Mouse (Mus musculus) heart, postnatal 14 days (tissue): Measurements from ENCODE around the gene Il18r1. TPM values are rescaled to one million over a fixed set of nuclear protein-coding genes. Genes with fewer than 3 reads are reported as not detected.

Experiments
- DNase-seq, 2 experiments: peaks; one replicate each; pipeline ENCODE4 v3.0.0; 2021 to 2022
- intact Hi-C: fragments of 180-260 bp; cut with DNase I; formaldehyde crosslinking; loops from one replicate; pipeline ENCODE4 v1.15.1; 2025
- total RNA-seq, 2 experiments: library from RNA; stranded (reverse); gene quantifications; 2 replicates each; pipeline ENCODE4 v1.2.3; 2021

The Il18r1 gene
- total RNA-seq, 2 experiments from 2014 or later = 1.4 to 2.0 TPM

GRCm38 (mm10) chr1:40479505-40479923 lies 14.2 kb downstream of the Il18r1 start:
- intact Hi-C loops = no loop called here
- DNase-seq = no peak

- intact Hi-C loops = no loop called here
- no peak for DNase-seq
These were observed 29.2 kb downstream of the Il18r1 start for GRCm38 (mm10) chr1:40494594-40494993.

- intact Hi-C loops = no loop called here
- no peak for DNase-seq
These were observed 34.4 kb downstream of the Il18r1 start for GRCm38 (mm10) chr1:40499708-40500107.

- intact Hi-C loops = no loop called here
- no peak for DNase-seq
These were observed 35.8 kb downstream of the Il18r1 start for GRCm38 (mm10) chr1:40501126-40501525.

GRCm38 (mm10) chr1:40501546-40502398 lies 36.4 kb downstream of the Il18r1 start:
- intact Hi-C loops = no loop called here
- no peak for DNase-seq

GRCm38 (mm10) chr1:40504548-40504947 lies 39.2 kb downstream of the Il18r1 start:
- intact Hi-C loops = no loop called here
- DNase-seq = no peak

- intact Hi-C loops = no loop called here
- no peak for DNase-seq
These were observed 49.7 kb downstream of the Il18r1 start, which contains the start of gene Il18rap for GRCm38 (mm10) chr1:40514851-40515585. TSS of gene Il18rap (plus strand) at chr1:40515362.

GRCm38 (mm10) chr1:40516364-40516763 lies 51.0 kb downstream of the Il18r1 start:
- no peak for DNase-seq

GRCm38 (mm10) chr1:40522918-40523317 lies 57.6 kb downstream of the Il18r1 start:
- intact Hi-C loops = no loop called here
- DNase-seq = no peak

More at GRCm38 (mm10) chr1:40516364-40516763, 51.0 kb downstream of the Il18r1 start:
- intact Hi-C loops = no loop called here

- DNase-seq = no peak
- intact Hi-C loops = no loop called here
These were observed 58.8 kb downstream of the Il18r1 start for GRCm38 (mm10) chr1:40523971-40524722.

GRCm38 (mm10) chr1:40529287-40529686 lies 63.9 kb downstream of the Il18r1 start:
- intact Hi-C loops = no loop called here
- DNase-seq = no peak

GRCm38 (mm10) chr1:40537577-40537976 lies 72.2 kb downstream of the Il18r1 start:
- DNase-seq = peak in 1 of 2 experiments; percentile 5
- intact Hi-C loops = no loop called here

GRCm38 (mm10) chr1:40544650-40545049 lies 79.3 kb downstream of the Il18r1 start:
- intact Hi-C loops = loop anchor here (5.0 to 10.0 kb wide), 3 partner anchors 427 to 930 kb away; no protein-coding TSS in a partner anchor
- peak; percentile 54 to 79 for DNase-seq

GRCm38 (mm10) chr1:40546645-40547044 lies 81.3 kb downstream of the Il18r1 start:
- intact Hi-C loops = loop anchor here (2.0 to 10.0 kb wide), 3 partner anchors 166 to 932 kb away; no protein-coding TSS in a partner anchor

GRCm38 (mm10) chr1:40547064-40547572 lies 81.8 kb downstream of the Il18r1 start:
- intact Hi-C loops = loop anchor here (2.0 to 10.0 kb wide), 3 partner anchors 166 to 932 kb away; no protein-coding TSS in a partner anchor
- no peak for DNase-seq

More at GRCm38 (mm10) chr1:40546645-40547044, 81.3 kb downstream of the Il18r1 start:
- DNase-seq = no peak

GRCm38 (mm10) chr1:40547762-40548161 lies 82.4 kb downstream of the Il18r1 start:
- DNase-seq = no peak
- intact Hi-C loops = loop anchor here (2.0 to 10.0 kb wide), 3 partner anchors 167 to 933 kb away; no protein-coding TSS in a partner anchor
